Mouse (Mus musculus) heart, embryonic 15.5 days (tissue): Measurements from ENCODE around the gene Crygf. TPM values are rescaled to one million over a fixed set of nuclear protein-coding genes. Genes with fewer than 3 reads are reported as not detected.
"Not testable (repeated sequence)": the region's sequence is repeated elsewhere in the genome, so short reads cannot be mapped to it uniquely, and the experiment has no call there.

Source experiments
- ATAC-seq: fragments of 200-750 bp; cut with Nextera tagmentation; replicated peaks from 2 replicates; pipeline ENCODE4 v1.8.0; 2017; ENCODE audit warnings: low read depth, moderate TSS enrichment; ENCODE audit not compliant: insufficient number of reproducible peaks, insufficient read depth, low FRiP score
- H3K27ac ChIP-seq: fragments of 300-500 bp; sonication (generic); 2 replicates; pipeline ENCODE4 v1.5.1; 2015; ENCODE audit warnings: mild to moderate bottlenecking, inconsistent platforms
- H3K27me3 ChIP-seq: fragments of 300-500 bp; sonication (generic); 2 replicates; pipeline ENCODE4 v1.6.1; 2015; ENCODE audit warnings: inconsistent platforms
- H3K36me3 ChIP-seq: fragments of 300-500 bp; sonication (generic); 2 replicates; pipeline ENCODE4 v1.6.1; 2015; ENCODE audit warnings: mild to moderate bottlenecking, inconsistent platforms
- H3K4me1 ChIP-seq: fragments of 300-500 bp; sonication (generic); replicated peaks from 2 replicates; pipeline ENCODE4 v1.6.1; 2015; ENCODE audit warnings: inconsistent platforms
- H3K4me2 ChIP-seq: fragments of 300-500 bp; sonication (generic); 2 replicates; pipeline ENCODE4 v1.6.1; 2015; ENCODE audit warnings: inconsistent platforms, mild to moderate bottlenecking, moderate library complexity
- H3K4me3 ChIP-seq: fragments of 300-500 bp; sonication (generic); 2 replicates; pipeline ENCODE4 v1.5.1; 2015; ENCODE audit warnings: mild to moderate bottlenecking, inconsistent platforms
- H3K9ac ChIP-seq: fragments of 300-500 bp; sonication (generic); 2 replicates; pipeline ENCODE4 v1.6.1; 2015; ENCODE audit warnings: mild to moderate bottlenecking, inconsistent platforms
- H3K9me3 ChIP-seq: fragments of 300-500 bp; sonication (generic); replicated peaks from 2 replicates; pipeline ENCODE4 v1.6.1; 2016; ENCODE audit warnings: inconsistent platforms
- WGBS: fragments of 180-500 bp; shearing (Covaris S2); methylation state at CpG from one replicate; pipeline ENCODE4 v1.1.7; 2015; ENCODE audit warnings: mixed read lengths; 5-methylcytosine and 5-hydroxymethylcytosine counted together
- polyA plus RNA-seq: library from polyadenylated mRNA; unstranded; fragments of >200 nt; fragmentation: Nextera tagmentation; extraction: Ambion mirVana; gene quantifications from 2 replicates; pipeline ENCODE4 v1.2.1, GENCODE M21; 2015

The Crygf gene
- not detected in 2 replicates for polyA plus RNA-seq

DNA sequence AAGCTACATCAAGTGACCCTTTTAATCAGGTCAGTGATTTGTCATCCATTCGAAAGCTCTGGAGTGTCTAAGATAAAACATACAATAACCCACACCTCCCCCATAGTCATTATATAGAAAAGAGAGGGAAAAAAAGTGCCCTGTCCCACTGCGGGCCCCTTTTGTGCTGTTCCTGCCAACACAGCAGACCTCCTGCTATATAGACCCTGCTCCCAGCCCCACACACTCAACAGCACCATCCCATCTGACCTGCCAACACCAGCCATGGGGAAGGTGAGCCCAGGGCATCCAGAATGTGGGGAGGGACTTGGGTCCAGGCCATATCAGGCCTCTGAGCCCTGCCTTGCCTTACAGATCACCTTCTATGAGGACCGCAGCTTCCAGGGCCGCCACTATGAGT lies at the start of gene Crygf:
Gene Crygf, plus strand, starts transcription at position 227 of the 400 bp plus-strand sequence.
- Histone ChIP-seq H3K4me3 (no peak within 1 kb of the TSS), H3K4me1 (no peaks in the 10 kb centered on the region), H3K27me3 (no peaks in the 10 kb centered on the region), H3K9ac (no peak within 1 kb of the TSS), H3K27ac (no peak within 1 kb of the TSS), H3K36me3 (no peaks in the 10 kb centered on the region), H3K9me3 (no peaks in the 10 kb centered on the region), H3K4me2 (no peak within 1 kb of the TSS)
- ATAC-seq, result no peak
- 58% methylated on average over 4 of the region's 4 CpGs for WGBS

DNA sequence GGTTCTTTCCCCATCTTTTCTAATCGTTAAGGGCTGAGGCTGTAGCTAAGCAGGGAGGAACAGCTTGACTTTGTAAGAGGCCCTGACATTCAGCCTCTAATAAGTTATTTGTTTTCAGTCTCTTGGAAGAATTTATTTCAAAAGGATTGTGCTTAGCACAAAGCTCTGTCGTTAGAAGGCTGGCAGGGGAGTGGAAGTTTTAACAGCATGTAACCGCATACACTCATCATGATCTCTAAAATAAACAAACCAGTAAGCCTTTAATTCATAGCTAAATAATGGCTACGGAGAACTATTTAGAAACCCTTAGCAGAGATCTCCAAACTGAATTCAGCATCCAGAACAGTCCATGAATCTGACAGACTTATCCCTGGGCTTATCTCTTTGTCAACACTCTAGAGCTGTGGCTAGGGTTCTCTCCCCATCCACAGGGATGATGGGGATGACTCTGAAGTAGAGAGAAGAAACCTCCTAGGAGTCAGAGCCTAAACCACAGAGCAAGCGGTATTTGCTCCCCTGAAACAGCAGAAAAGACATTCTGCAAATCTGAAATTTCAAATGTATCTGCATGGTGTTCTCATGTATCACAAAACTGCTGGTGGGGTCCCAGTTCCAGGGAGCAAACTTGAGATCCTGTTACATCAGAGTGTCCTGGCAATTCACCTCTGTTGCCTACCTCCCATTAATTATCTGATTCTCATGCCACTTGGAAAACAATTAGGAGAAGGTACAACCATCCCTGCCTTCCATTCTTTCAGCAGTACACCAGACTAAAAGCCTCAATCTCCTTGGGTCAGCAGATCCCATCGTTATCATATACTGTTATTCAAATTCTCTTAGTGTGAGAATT lies 734 bp upstream of the Crygf start:
- Histone ChIP-seq H3K36me3 (no peaks in the 10 kb centered on the region), H3K4me2 (no peak overlapping the region), H3K4me3 (no peak overlapping the region), H3K4me1 (no peaks in the 10 kb centered on the region), H3K9ac (no peak overlapping the region), H3K27ac (no peak overlapping the region), H3K27me3 (no peaks in the 10 kb centered on the region), H3K9me3 (no peaks in the 10 kb centered on the region)
- no peak for ATAC-seq
- WGBS, result 41% methylated on average over 6 of the region's 6 CpGs

DNA sequence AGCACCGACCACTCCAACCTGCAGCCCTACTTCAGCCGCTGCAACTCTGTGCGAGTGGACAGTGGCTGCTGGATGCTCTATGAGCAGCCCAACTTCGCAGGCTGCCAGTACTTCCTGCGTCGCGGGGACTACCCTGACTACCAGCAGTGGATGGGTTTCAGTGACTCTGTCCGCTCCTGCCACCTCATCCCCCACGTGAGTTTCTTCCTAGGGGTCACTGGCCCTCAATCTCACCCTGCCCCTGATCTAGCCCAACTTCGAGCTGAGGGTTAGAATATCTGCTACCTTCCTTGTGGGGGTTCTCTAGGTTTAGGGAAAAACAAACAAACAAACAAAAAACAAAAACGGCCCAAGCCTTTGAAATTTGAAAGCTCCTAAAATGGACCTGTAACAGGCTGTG lies 376 bp downstream of the Crygf start:
- ATAC-seq, H3K9me3 ChIP-seq: not testable (repeated sequence)

GRCm38 (mm10) chr1:65930055-65930454 lies 3.7 kb downstream of the Crygf start:
- no peaks in the 10 kb centered on the region for H3K4me1 ChIP-seq
- H3K27me3 ChIP-seq, result no peaks in the 10 kb centered on the region
- no peak overlapping the region for H3K4me3 ChIP-seq
- no peaks in the 10 kb centered on the region for H3K9me3 ChIP-seq
- no peak for ATAC-seq
- no peak overlapping the region for H3K9ac ChIP-seq
- H3K4me2 ChIP-seq, result no peak overlapping the region
- H3K27ac ChIP-seq, result no peak overlapping the region
- H3K36me3 ChIP-seq, result no peaks in the 10 kb centered on the region
- WGBS, result 64% methylated on average over 2 of the region's 2 CpGs

More for the DNA sequence above, 376 bp downstream of the Crygf start:
- 72% methylated on average over 11 of the region's 11 CpGs for WGBS
- H3K4me3 ChIP-seq, H3K4me2 ChIP-seq, H3K27me3 ChIP-seq, H3K36me3 ChIP-seq, H3K9ac ChIP-seq, H3K4me1 ChIP-seq, H3K27ac ChIP-seq: not testable (repeated sequence)

DNA sequence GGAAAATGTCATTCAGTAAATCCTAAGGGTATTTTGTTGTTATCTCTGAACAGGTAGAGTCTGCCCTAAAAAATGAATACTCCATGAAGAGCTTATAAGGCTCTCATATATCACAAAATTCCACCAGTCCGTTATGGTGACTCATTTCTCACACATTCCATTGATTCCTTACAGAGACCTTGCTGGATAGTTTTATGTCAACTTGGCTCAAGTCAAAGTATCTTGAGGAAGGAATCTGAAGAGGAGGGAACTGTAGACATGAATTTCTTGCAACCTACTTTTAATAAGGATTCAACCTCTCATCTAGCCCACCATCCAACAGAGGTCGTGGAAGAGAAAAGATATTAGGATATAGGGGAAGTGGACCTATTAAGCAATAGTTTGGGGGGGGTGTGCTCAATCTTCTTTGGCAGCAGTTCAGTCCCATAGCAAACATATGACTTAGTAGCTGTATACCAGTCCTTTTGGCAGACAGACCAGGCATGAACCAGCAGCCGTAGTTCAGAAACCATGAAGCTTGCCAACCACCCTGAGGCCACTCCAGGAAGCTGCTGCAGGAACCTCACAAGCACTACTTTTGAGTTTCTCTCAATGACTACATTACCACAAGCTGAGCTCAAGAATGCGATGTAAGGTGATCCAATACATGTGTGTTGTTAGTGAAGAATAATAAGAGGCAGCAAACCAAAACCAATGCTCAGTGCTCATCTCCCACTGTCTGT lies 5.9 kb downstream of the Crygf start:
- ATAC-seq, result no peak
- H3K9me3 ChIP-seq, result no peaks in the 10 kb centered on the region
- H3K4me2 ChIP-seq, result no peak overlapping the region
- H3K4me1 ChIP-seq, result no peaks in the 10 kb centered on the region
- WGBS, result 65% methylated on average over 4 of the region's 4 CpGs
- no peak overlapping the region for H3K9ac ChIP-seq
- no peaks in the 10 kb centered on the region for H3K27me3 ChIP-seq
- H3K4me3 ChIP-seq, result no peak overlapping the region
- H3K27ac ChIP-seq, result no peak overlapping the region
- no peaks in the 10 kb centered on the region for H3K36me3 ChIP-seq

Other genes starting within 250 kb of the Crygf start
- gene Map2, start 248.8 kb downstream of the Crygf start, polyA plus RNA-seq, result 2.5 and 5.4 TPM in 2 replicates